Mouse (Mus musculus) olfactory bulb, adult 2 months (tissue): ENCODE results near the gene Auts2.

Experiments
- CTCF ChIP-seq: fragments of 200-500 bp; IDR thresholded peaks from 2 replicates; pipeline ENCODE4 v1.5.1; 2012; ENCODE audit warnings: low read depth, mild to moderate bottlenecking, low read length, moderate library complexity; ENCODE audit not compliant: insufficient read depth
- POLR2A ChIP-seq: fragments of 200-500 bp; IDR thresholded peaks from 2 replicates; pipeline ENCODE4 v1.6.1; 2012; ENCODE audit warnings: mild to moderate bottlenecking, low read depth, low read length, moderate library complexity; ENCODE audit not compliant: insufficient read depth

GRCm38 (mm10) chr5:132170010-132170409 is 373.1 kb downstream of the Auts2 start:
- no peak for TF ChIP-seq CTCF
- no peak for TF ChIP-seq POLR2A
